Mouse (Mus musculus): ENCODE results near the gene Slc25a24. TPM values are rescaled to one million over a fixed set of nuclear protein-coding genes. Genes with fewer than 3 reads are reported as not detected.

Gene Slc25a24
- polyA plus RNA-seq, 1 experiment from 2014 or later: 4.3 TPM

DNA sequence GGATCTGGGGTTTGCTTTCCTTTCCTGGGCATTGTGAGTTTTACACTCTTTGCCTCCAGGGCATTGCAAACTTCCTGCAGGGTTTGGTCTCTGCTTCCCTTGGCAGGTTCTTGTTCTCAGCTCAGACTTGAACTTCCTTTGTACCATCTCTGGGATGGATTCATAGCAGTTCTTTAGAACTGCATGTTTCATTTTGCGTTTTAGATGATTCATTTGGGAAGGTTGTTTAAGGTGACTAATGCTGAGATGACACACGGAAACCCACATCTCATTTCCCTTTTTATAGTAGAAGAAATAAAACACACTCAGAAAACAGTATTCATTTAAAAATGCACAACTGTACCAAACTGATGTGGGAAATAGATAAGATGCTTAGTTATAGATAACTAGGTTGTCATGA lies 73.2 kb downstream of the Slc25a24 start:
- no peak overlapping the region for H3K9ac ChIP-seq (replicated peaks; ENCODE audit: low read depth, low read length)
- H3K27ac ChIP-seq (ENCODE audit: low read length): no peak overlapping the region
- no peak for ATAC-seq
- no peak overlapping the region for H3K4me3 ChIP-seq (replicated peaks; ENCODE audit: low read length)
- H3K27me3 ChIP-seq (replicated peaks; ENCODE audit: control insufficient read depth, insufficient read depth, low read length): no peaks in the 10 kb centered on the region
- H3K36me3 ChIP-seq (ENCODE audit: control insufficient read depth, insufficient read depth): no peaks in the 10 kb centered on the region
- no peak overlapping the region for H3K4me2 ChIP-seq (ENCODE audit: low read length)
- WGBS: 88% methylated on average over 2 of the region's 2 CpGs
- H3K4me1 ChIP-seq (replicated peaks; ENCODE audit: control insufficient read depth, insufficient read depth, low read length): no peaks in the 10 kb centered on the region
- H3K9me3 ChIP-seq (ENCODE audit: control insufficient read depth, low read length): no peaks in the 10 kb centered on the region

DNA sequence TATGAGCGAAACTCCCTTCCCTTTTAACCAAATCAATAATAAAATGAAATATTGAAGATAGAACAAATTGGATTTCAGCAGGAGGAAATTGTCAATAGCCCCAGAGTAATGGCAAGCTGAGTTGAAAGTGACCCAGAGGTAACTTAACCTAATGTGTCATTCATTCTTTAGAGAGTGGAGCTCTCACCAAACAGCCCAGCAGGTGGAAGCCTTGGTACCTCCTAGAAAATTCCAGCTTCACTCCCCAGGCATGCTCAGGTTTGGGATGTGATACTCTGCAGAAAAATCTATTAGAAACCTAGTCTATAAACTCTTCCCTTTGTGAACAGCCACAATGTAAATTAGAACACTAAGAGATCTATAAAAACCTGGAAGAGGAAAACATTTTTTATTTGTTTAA lies 76.3 kb downstream of the Slc25a24 start:
- Histone ChIP-seq H3K9ac (replicated peaks; ENCODE audit: low read depth, low read length) (no peak overlapping the region), H3K4me3 (replicated peaks; ENCODE audit: low read length) (no peak overlapping the region), H3K27me3 (replicated peaks; ENCODE audit: control insufficient read depth, insufficient read depth, low read length) (no peaks in the 10 kb centered on the region), H3K27ac (ENCODE audit: low read length) (no peak overlapping the region), H3K4me1 (replicated peaks; ENCODE audit: control insufficient read depth, insufficient read depth, low read length) (no peaks in the 10 kb centered on the region), H3K9me3 (ENCODE audit: control insufficient read depth, low read length) (no peaks in the 10 kb centered on the region), H3K36me3 (ENCODE audit: control insufficient read depth, insufficient read depth) (no peaks in the 10 kb centered on the region), H3K4me2 (ENCODE audit: low read length) (no peak overlapping the region)
- 100% methylated on average over 1 of the region's 1 CpGs for WGBS
- no peak for ATAC-seq

DNA sequence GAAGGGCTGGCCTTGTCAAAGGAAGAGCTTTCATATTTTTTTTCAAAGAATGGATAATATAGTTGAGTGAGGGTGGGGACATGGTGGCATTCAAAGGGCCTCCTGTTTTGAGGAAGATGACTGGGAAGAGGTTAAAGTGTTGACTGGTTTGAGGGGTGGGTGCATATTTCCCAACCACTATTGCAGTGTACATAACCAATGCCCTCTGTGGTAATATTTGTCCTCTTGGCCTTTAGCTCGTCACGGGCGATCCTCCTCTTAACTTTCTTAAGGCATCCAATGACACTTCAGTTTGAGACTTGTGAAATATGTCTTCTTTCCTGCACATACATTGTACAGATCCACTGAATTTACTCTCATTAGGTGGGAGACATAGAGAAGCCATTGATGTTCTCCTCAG lies 89.4 kb downstream of the Slc25a24 start:
- no peak for ATAC-seq
- no peak overlapping the region for H3K9ac ChIP-seq (replicated peaks; ENCODE audit: low read depth, low read length)
- no peak overlapping the region for H3K4me3 ChIP-seq (replicated peaks; ENCODE audit: low read length)
- H3K4me1 ChIP-seq (replicated peaks; ENCODE audit: control insufficient read depth, insufficient read depth, low read length): no peaks in the 10 kb centered on the region
- WGBS: 99% methylated on average over 3 of the region's 3 CpGs
- H3K9me3 ChIP-seq (ENCODE audit: control insufficient read depth, low read length): no peaks in the 10 kb centered on the region
- no peaks in the 10 kb centered on the region for H3K36me3 ChIP-seq (ENCODE audit: control insufficient read depth, insufficient read depth)
- H3K27ac ChIP-seq (ENCODE audit: low read length): no peak overlapping the region
- no peaks in the 10 kb centered on the region for H3K27me3 ChIP-seq (replicated peaks; ENCODE audit: control insufficient read depth, insufficient read depth, low read length)
- H3K4me2 ChIP-seq (ENCODE audit: low read length): no peak overlapping the region

DNA sequence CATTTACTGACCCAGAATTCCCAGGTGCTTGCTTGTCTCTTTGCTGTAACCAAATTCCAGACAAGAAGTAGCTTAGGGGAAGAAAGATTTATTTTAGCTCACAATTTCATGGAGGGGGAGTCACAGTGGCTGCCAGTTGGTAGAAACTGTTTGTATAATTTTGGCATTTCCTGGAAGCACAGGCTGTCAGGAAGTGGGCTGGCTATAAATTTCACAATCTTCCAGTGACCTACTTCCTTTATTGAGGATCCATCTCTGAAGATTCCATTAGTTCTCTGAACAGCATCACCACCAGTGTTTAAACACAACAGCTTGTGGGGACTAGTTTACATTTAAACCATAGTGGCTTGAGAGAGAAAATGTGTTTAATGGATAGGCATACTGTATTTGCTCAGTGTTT lies 93.4 kb downstream of the Slc25a24 start:
- no peak overlapping the region for H3K9ac ChIP-seq (replicated peaks; ENCODE audit: low read depth, low read length)
- ATAC-seq: no peak
- H3K9me3 ChIP-seq (ENCODE audit: control insufficient read depth, low read length): no peaks in the 10 kb centered on the region

More for the DNA sequence above, 93.4 kb downstream of the Slc25a24 start:
- Histone ChIP-seq H3K36me3 (ENCODE audit: control insufficient read depth, insufficient read depth) (no peaks in the 10 kb centered on the region), H3K4me2 (ENCODE audit: low read length) (no peak overlapping the region), H3K27me3 (replicated peaks; ENCODE audit: control insufficient read depth, insufficient read depth, low read length) (no peaks in the 10 kb centered on the region), H3K4me1 (replicated peaks; ENCODE audit: control insufficient read depth, insufficient read depth, low read length) (no peaks in the 10 kb centered on the region), H3K27ac (ENCODE audit: low read length) (no peak overlapping the region), H3K4me3 (replicated peaks; ENCODE audit: low read length) (no peak overlapping the region)

Other genes starting within 250 kb of the Slc25a24 start
- not detected in 2 replicates for gene Fndc7, start 233.1 kb upstream of the Slc25a24 start, polyA plus RNA-seq (2015; fragmentation: Nextera tagmentation; extraction: Ambion mirVana)
- 59.0 and 66.5 TPM in 2 replicates for gene Prpf38b, start 211.4 kb upstream of the Slc25a24 start, polyA plus RNA-seq (2015; fragmentation: Nextera tagmentation; extraction: Ambion mirVana)
- 1.2 and 1.7 TPM in 2 replicates for gene Henmt1, start 183.3 kb upstream of the Slc25a24 start, polyA plus RNA-seq (2015; fragmentation: Nextera tagmentation; extraction: Ambion mirVana)
- 0.71 and 1.3 TPM in 2 replicates for gene Gm9857, start 182.7 kb upstream of the Slc25a24 start, polyA plus RNA-seq (2015; fragmentation: Nextera tagmentation; extraction: Ambion mirVana)
- 10.0 and 10.4 TPM in 2 replicates for gene Fam102b, start 95.5 kb upstream of the Slc25a24 start, polyA plus RNA-seq (2015; fragmentation: Nextera tagmentation; extraction: Ambion mirVana)
- not detected in 2 replicates for gene Slc25a54, start 42.7 kb upstream of the Slc25a24 start, polyA plus RNA-seq (2015; fragmentation: Nextera tagmentation; extraction: Ambion mirVana)
- gene Vav3, start 217.5 kb downstream of the Slc25a24 start, polyA plus RNA-seq (2015; fragmentation: Nextera tagmentation; extraction: Ambion mirVana): 6.3 and 7.9 TPM in 2 replicates

Measured in forebrain, embryonic 16.5 days (tissue).